Mouse (Mus musculus) hindbrain, embryonic 15.5 days (tissue): ENCODE data around the gene Ryr3. TPM values are rescaled to one million over a fixed set of nuclear protein-coding genes. Genes with fewer than 3 reads are reported as not detected.

Source experiments
- ATAC-seq: fragments of 200-750 bp; cut with Nextera tagmentation; 2 replicates; pipeline ENCODE4 v1.8.0; 2017; ENCODE audit warnings: low read depth, moderate number of reproducible peaks, moderate TSS enrichment; ENCODE audit not compliant: low FRiP score
- H3K27ac ChIP-seq: fragments of 300-500 bp; sonication (generic); replicated peaks from 2 replicates; pipeline ENCODE4 v1.5.1; 2015; ENCODE audit warnings: mild to moderate bottlenecking, inconsistent platforms
- H3K27me3 ChIP-seq: fragments of 300-500 bp; sonication (generic); 2 replicates; pipeline ENCODE4 v1.6.1; 2015; ENCODE audit warnings: control low read depth, inconsistent platforms
- H3K36me3 ChIP-seq: fragments of 300-500 bp; sonication (generic); 2 replicates; pipeline ENCODE4 v1.6.1; 2015; ENCODE audit warnings: control low read depth, inconsistent platforms
- H3K4me1 ChIP-seq: fragments of 300-500 bp; sonication (generic); replicated peaks from 2 replicates; pipeline ENCODE4 v1.6.1; 2015; ENCODE audit warnings: control low read depth, inconsistent platforms
- H3K4me2 ChIP-seq: fragments of 300-500 bp; sonication (generic); 2 replicates; pipeline ENCODE4 v1.6.1; 2015; ENCODE audit warnings: moderate library complexity, mild to moderate bottlenecking, inconsistent platforms
- H3K4me3 ChIP-seq: fragments of 300-500 bp; sonication (generic); 2 replicates; pipeline ENCODE4 v1.5.1; 2015; ENCODE audit warnings: mild to moderate bottlenecking, inconsistent platforms
- H3K9ac ChIP-seq: fragments of 300-500 bp; sonication (generic); 2 replicates; pipeline ENCODE4 v1.6.1; 2015; ENCODE audit warnings: inconsistent platforms
- H3K9me3 ChIP-seq: fragments of 300-500 bp; sonication (generic); 2 replicates; pipeline ENCODE4 v1.6.1; 2016; ENCODE audit warnings: control low read depth, inconsistent platforms
- WGBS: fragments of 180-500 bp; shearing (Covaris S2); methylation state at CpG from one replicate; pipeline ENCODE4 v1.1.7; 2015; 5-methylcytosine and 5-hydroxymethylcytosine counted together
- polyA plus RNA-seq: library from polyadenylated mRNA; unstranded; fragments of >200 nt; fragmentation: Nextera tagmentation; extraction: Ambion mirVana; gene quantifications from 2 replicates; pipeline ENCODE4 v1.2.1, GENCODE M21; 2015

The Ryr3 gene
- polyA plus RNA-seq: 5.5 and 8.1 TPM in 2 replicates

GRCm38 (mm10) chr2:113216746-113217461 is at the start of gene Ryr3:
Ryr3 (minus strand) TSS chr2:113217096.
- peaks cover 16% of the 10 kb centered on the region; the same call in 1 of the 2 replicates for H3K4me1 ChIP-seq
- H3K9ac ChIP-seq: peak within 1 kb of the TSS; percentile 51
- peak within 1 kb of the TSS; percentile 80 for H3K4me2 ChIP-seq
- peak within 1 kb of the TSS; percentile 54 for H3K4me3 ChIP-seq
- ATAC-seq: peak; percentile 97
- 0% methylated on average over 54 of the region's 72 CpGs for WGBS
- H3K27ac ChIP-seq: peak within 1 kb of the TSS; percentile 82
- H3K9me3 ChIP-seq: no peaks in the 10 kb centered on the region
- H3K36me3 ChIP-seq: no peaks in the 10 kb centered on the region
- H3K27me3 ChIP-seq: peaks cover 9% of the 10 kb centered on the region; the same call in 1 of the 2 replicates

- Histone ChIP-seq H3K4me1 (no peaks in the 10 kb centered on the region), H3K4me2 (no peak overlapping the region), H3K27me3 (no peaks in the 10 kb centered on the region), H3K27ac (no peak overlapping the region), H3K9me3 (no peaks in the 10 kb centered on the region), H3K9ac (no peak overlapping the region), H3K4me3 (no peak overlapping the region), H3K36me3 (no peaks in the 10 kb centered on the region)
- no peak for ATAC-seq
- 56% methylated on average over 5 of the region's 5 CpGs for WGBS
Observed at GRCm38 (mm10) chr2:113238871-113239270, 22.0 kb upstream of the Ryr3 start.

DNA sequence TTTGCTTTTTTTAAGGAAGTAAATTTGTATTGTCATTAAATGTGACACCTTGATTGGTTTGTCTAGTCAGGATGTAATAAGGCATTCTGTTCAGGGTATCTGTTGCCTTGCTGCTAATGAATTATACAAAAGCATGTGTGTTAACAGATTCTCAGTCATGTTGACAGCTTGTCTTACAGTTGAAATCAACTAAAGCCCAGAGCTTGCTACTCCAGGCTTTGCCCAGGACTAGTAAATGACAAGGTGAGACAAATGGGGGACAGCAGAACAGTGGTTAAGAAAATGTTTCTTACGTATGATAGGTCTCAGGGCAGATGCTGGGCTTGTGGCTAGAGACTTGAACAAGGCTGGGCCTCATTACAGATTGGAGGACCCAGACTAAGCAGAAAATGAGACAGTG is 20.1 kb upstream of the Ryr3 start:
- Histone ChIP-seq H3K9me3 (no peaks in the 10 kb centered on the region), H3K36me3 (no peaks in the 10 kb centered on the region), H3K4me2 (no peak overlapping the region), H3K4me1 (no peaks in the 10 kb centered on the region), H3K4me3 (no peak overlapping the region), H3K27ac (no peak overlapping the region), H3K27me3 (0 out of 2 replicates have a peak, but pooled peaks cover 6% of the 10 kb centered on the region), H3K9ac (no peak overlapping the region)
- 61% methylated on average over 1 of the region's 1 CpGs for WGBS
- ATAC-seq: no peak

- H3K27ac ChIP-seq: no peak overlapping the region
- no peaks in the 10 kb centered on the region for H3K4me1 ChIP-seq
- no peaks in the 10 kb centered on the region for H3K36me3 ChIP-seq
- ATAC-seq: 0 out of 2 replicates have a peak, but pooled peaks have one; percentile 61
- no peak overlapping the region for H3K4me2 ChIP-seq
- no peak overlapping the region for H3K4me3 ChIP-seq
- H3K9me3 ChIP-seq: no peaks in the 10 kb centered on the region
- WGBS: 18% methylated on average over 3 of the region's 3 CpGs
- 0 out of 2 replicates have a peak, but pooled peaks cover 6% of the 10 kb centered on the region for H3K27me3 ChIP-seq
- H3K9ac ChIP-seq: no peak overlapping the region
Observed at GRCm38 (mm10) chr2:113234559-113234958, 17.7 kb upstream of the Ryr3 start.

DNA sequence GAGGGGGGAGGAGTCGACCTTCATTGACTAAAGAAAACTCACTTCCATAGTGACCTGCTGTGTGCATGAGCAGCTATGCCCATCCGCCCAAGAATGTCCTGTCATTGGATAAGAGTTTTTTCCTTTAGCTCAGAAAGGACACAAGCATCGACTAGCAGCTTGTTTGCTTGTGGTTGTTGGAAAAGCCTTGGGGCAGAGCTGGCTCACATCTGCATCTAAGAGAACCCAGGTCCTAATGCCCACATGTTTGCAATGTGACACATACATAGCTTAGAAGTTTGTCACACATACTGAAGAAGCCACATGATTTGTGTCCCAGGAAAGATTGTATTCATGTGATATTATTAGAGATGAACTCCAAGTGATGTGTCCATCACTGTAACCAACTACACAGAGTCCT is 16.5 kb upstream of the Ryr3 start:
- Histone ChIP-seq H3K27ac (no peak overlapping the region), H3K9me3 (no peaks in the 10 kb centered on the region), H3K4me3 (no peak overlapping the region), H3K9ac (no peak overlapping the region), H3K36me3 (no peaks in the 10 kb centered on the region), H3K4me1 (no peaks in the 10 kb centered on the region), H3K4me2 (no peak overlapping the region), H3K27me3 (0 out of 2 replicates have a peak, but pooled peaks cover 6% of the 10 kb centered on the region)
- no peak for ATAC-seq
- WGBS: 47% methylated on average over 3 of the region's 3 CpGs

- Histone ChIP-seq H3K4me3 (peak overlapping the region; percentile 54), H3K4me1 (peaks cover 16% of the 10 kb centered on the region; the same call in 1 of the 2 replicates), H3K9me3 (no peaks in the 10 kb centered on the region), H3K27ac (peak overlapping the region; percentile 82), H3K36me3 (no peaks in the 10 kb centered on the region), H3K4me2 (peak overlapping the region; percentile 80), H3K27me3 (peaks cover 9% of the 10 kb centered on the region; the same call in 1 of the 2 replicates), H3K9ac (peak overlapping the region; percentile 51)
- peak; percentile 8; the same call in 1 of the 2 replicates for ATAC-seq
- WGBS: 3% methylated on average over 23 of the region's 23 CpGs
Observed at GRCm38 (mm10) chr2:113216105-113216745, 671 bp downstream of the Ryr3 start.

DNA sequence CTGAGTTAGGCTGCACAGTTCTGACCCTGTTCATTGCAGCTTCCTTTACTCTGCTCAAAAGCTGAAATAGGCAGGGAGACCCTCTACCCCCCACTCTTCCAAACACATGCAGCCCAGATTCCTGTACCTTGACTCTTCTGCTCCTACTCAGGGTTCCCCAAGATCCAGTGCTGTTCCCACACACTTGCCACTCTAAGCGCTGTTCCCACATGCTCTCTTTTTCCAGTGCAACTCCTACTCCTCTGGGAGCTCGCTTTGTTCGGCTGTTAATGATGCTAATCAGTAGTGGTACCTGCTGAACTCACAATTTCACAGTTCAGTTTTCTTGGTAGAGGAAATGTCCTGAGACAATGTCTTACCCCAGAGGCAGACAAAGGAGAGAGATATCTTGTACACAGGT is 6.9 kb downstream of the Ryr3 start:
- Histone ChIP-seq H3K27me3 (peaks cover 4% of the 10 kb centered on the region; the same call in 1 of the 2 replicates), H3K36me3 (no peaks in the 10 kb centered on the region), H3K9me3 (no peaks in the 10 kb centered on the region), H3K9ac (no peak overlapping the region), H3K4me3 (no peak overlapping the region), H3K4me2 (no peak overlapping the region), H3K4me1 (peaks cover 5% of the 10 kb centered on the region; the same call in 1 of the 2 replicates), H3K27ac (no peak overlapping the region)
- WGBS: 85% methylated on average over 3 of the region's 3 CpGs
- no peak for ATAC-seq

GRCm38 (mm10) chr2:113209263-113209662 is 7.6 kb downstream of the Ryr3 start:
- ATAC-seq: no peak
- Histone ChIP-seq H3K4me2 (no peak overlapping the region), H3K27ac (no peak overlapping the region), H3K9ac (no peak overlapping the region), H3K36me3 (no peaks in the 10 kb centered on the region), H3K4me1 (peaks cover 5% of the 10 kb centered on the region; the same call in 1 of the 2 replicates), H3K4me3 (no peak overlapping the region), H3K9me3 (no peaks in the 10 kb centered on the region), H3K27me3 (peaks cover 2% of the 10 kb centered on the region; the same call in 1 of the 2 replicates)
- WGBS: 95% methylated on average over 9 of the region's 9 CpGs

DNA sequence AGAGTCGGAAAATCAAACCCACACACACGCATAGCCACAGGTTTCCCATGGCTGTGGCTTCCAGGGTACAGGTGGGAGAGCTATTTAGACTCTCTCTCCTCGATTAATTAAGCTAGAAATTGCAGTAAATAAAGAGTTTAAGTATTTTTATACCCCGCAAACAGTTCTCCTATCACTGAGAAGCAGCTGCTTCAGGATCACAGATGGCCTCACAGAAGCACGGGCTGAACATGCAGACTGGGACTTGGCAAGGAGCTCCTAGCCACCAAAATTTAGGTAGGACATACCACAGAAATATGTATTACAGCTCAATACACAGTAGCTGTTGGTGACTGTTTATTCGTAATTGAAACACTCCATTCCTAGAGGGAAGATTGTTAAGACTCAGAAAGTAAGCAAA is 14.0 kb downstream of the Ryr3 start:
- H3K4me1 ChIP-seq: no peaks in the 10 kb centered on the region
- H3K4me3 ChIP-seq: no peak overlapping the region
- 85% methylated on average over 6 of the region's 6 CpGs for WGBS
- H3K9me3 ChIP-seq: no peaks in the 10 kb centered on the region
- no peak for ATAC-seq
- no peak overlapping the region for H3K4me2 ChIP-seq
- no peak overlapping the region for H3K27ac ChIP-seq
- H3K36me3 ChIP-seq: no peaks in the 10 kb centered on the region
- H3K9ac ChIP-seq: no peak overlapping the region
- no peaks in the 10 kb centered on the region for H3K27me3 ChIP-seq

- H3K4me2 ChIP-seq: no peak overlapping the region
- H3K4me1 ChIP-seq: no peaks in the 10 kb centered on the region
- no peaks in the 10 kb centered on the region for H3K36me3 ChIP-seq
- no peak overlapping the region for H3K27ac ChIP-seq
- ATAC-seq: peak; percentile 42; the same call in 1 of the 2 replicates
- H3K27me3 ChIP-seq: no peaks in the 10 kb centered on the region
- H3K9ac ChIP-seq: no peak overlapping the region
- no peaks in the 10 kb centered on the region for H3K9me3 ChIP-seq
- WGBS: 94% methylated on average over 2 of the region's 2 CpGs
- no peak overlapping the region for H3K4me3 ChIP-seq
Observed at GRCm38 (mm10) chr2:113199030-113199679, 17.7 kb downstream of the Ryr3 start.

- Histone ChIP-seq H3K36me3 (no peaks in the 10 kb centered on the region), H3K4me2 (no peak overlapping the region), H3K9ac (no peak overlapping the region), H3K9me3 (no peaks in the 10 kb centered on the region), H3K27me3 (no peaks in the 10 kb centered on the region), H3K4me3 (no peak overlapping the region), H3K27ac (no peak overlapping the region), H3K4me1 (no peaks in the 10 kb centered on the region)
- ATAC-seq: no peak
- 68% methylated on average over 6 of the region's 6 CpGs for WGBS
Observed at GRCm38 (mm10) chr2:113187158-113187557, 29.7 kb downstream of the Ryr3 start.

DNA sequence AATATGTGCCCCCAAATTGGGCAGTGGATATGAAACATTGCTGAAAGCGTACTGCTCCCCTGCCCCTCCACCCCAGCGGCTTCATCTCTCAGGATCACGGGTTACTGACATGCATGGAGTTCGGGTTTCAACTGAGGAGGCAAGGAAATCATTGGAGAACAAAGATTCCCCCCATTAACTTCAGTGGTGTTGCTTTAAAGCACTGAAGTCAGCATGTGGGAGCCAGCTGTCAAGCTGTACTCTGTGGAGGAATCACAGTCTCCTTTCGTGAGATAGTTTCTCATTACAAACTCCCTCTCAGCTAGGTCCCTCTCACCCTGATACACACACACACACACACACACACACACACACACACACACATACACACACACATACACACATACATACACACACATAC is 35.2 kb downstream of the Ryr3 start:
- H3K4me3 ChIP-seq: no peak overlapping the region
- ATAC-seq: no peak
- no peak overlapping the region for H3K27ac ChIP-seq
- no peaks in the 10 kb centered on the region for H3K27me3 ChIP-seq
- 45% methylated on average over 5 of the region's 5 CpGs for WGBS
- H3K36me3 ChIP-seq: no peaks in the 10 kb centered on the region
- no peak overlapping the region for H3K4me2 ChIP-seq
- no peak overlapping the region for H3K9ac ChIP-seq
- no peaks in the 10 kb centered on the region for H3K9me3 ChIP-seq
- no peaks in the 10 kb centered on the region for H3K4me1 ChIP-seq
